ENCODE assay signal across 16 mouse cellular contexts in the genomic region with DNA sequence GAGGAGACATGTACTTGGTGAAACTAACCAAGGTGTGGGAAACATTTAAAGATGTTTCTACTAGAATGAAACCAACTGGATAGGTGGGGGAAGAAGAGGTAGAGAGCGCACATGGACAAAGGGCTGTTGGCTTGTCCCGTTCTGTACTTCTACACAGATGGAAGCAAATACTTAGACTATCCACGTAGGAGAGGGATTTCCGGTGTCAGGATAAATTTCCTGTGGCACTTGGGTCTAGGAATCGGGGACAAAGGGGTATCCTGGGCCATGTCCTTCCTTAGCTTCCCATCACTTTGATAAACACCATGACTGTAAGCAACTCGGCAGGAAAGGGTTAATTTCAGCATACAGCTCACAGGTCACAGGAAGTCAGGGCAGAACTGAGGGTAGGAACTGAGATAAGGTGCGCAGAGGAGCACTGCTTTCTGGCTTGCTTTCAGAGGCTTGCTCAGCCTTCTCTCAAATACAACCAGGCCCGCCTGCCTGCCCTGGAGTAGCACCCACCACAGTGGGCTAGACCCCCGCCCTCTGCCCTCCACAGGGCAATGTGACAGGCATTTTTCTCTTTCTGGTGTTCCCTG. TPM values are rescaled to one million over a fixed set of nuclear protein-coding genes. Genes with fewer than 3 reads are reported as not detected.
DNase-seq lines count a peak whose midpoint lies in the region; ATAC-seq and TF ChIP-seq lines count a peak whose summit lies in the region.
"Had no signal": no experiment of that assay in that cellular context is flagged by ENCODE, and none has a peak within 500 bp of the region (broad histone marks: within the 10 kb centered on the region; RNA-seq: fewer than 3 reads in every experiment).

No protein-coding gene starts in this region.

- H3K4me3 ChIP-seq in heart, postnatal 0 days (ENCODE audit: low read depth, low read length): no peak overlapping the region
- H3K4me3 ChIP-seq in midbrain, embryonic 11.5 days (ENCODE audit: low read depth, low read length): no peak overlapping the region
- H3K4me3 ChIP-seq in midbrain, postnatal 0 days (ENCODE audit: low read depth, low read length): no peak overlapping the region
- H3K4me3 ChIP-seq in liver, embryonic 14.5 days (ENCODE audit: insufficient read depth in 1 of 2, low read depth in 2 of 2, low read length in 2 of 2): no peak overlapping the region
- H3K4me3 ChIP-seq in stomach, embryonic 16.5 days (replicated peaks; ENCODE audit: low read length): no peak overlapping the region
- H3K4me3 ChIP-seq: forebrain, embryonic 15.5 days; hindbrain, embryonic 13.5 days; left cerebral cortex, adult 2 months had no signal

- intact Hi-C loops in heart, postnatal 36 days (cut with DNase I): no loop called here

- TF ChIP-seq CTCF in heart, postnatal 0 days (IDR thresholded peaks at IDR 0.05; ENCODE audit: low read depth): no peak
- no peak for TF ChIP-seq CTCF in midbrain, postnatal 0 days (IDR thresholded peaks at IDR 0.05)
- no peak for TF ChIP-seq CTCF in liver, embryonic 14.5 days (IDR thresholded peaks at IDR 0.05; ENCODE audit: low read depth)

- no peaks in the 10 kb centered on the region for H3K27me3 ChIP-seq in heart, postnatal 0 days (ENCODE audit: control insufficient read depth, insufficient read depth, low read length)
- no peaks in the 10 kb centered on the region for H3K27me3 ChIP-seq in midbrain, embryonic 11.5 days (ENCODE audit: control insufficient read depth, insufficient read depth, low read length)
- no peaks in the 10 kb centered on the region for H3K27me3 ChIP-seq in midbrain, postnatal 0 days (ENCODE audit: insufficient read depth, low read length)
- H3K27me3 ChIP-seq in liver, embryonic 14.5 days (ENCODE audit: control insufficient read depth, insufficient read depth, low read length): no peaks in the 10 kb centered on the region
- H3K27me3 ChIP-seq in stomach, embryonic 16.5 days (ENCODE audit: control insufficient read depth, insufficient read depth, low read length): no peaks in the 10 kb centered on the region
- H3K27me3 ChIP-seq: CH12.LX; forebrain, embryonic 15.5 days; hindbrain, embryonic 13.5 days had no signal

- no peaks in the 10 kb centered on the region for H3K9me3 ChIP-seq in heart, postnatal 0 days (replicated peaks; ENCODE audit: control insufficient read depth, low read length)
- no peaks in the 10 kb centered on the region for H3K9me3 ChIP-seq in midbrain, embryonic 11.5 days (ENCODE audit: control insufficient read depth, low read length)
- H3K9me3 ChIP-seq in midbrain, postnatal 0 days (ENCODE audit: low read length): no peaks in the 10 kb centered on the region
- no peaks in the 10 kb centered on the region for H3K9me3 ChIP-seq in liver, embryonic 14.5 days (ENCODE audit: control insufficient read depth, low read length)
- no peaks in the 10 kb centered on the region for H3K9me3 ChIP-seq in stomach, embryonic 16.5 days (replicated peaks; ENCODE audit: control insufficient read depth, low read length)
- H3K9me3 ChIP-seq: forebrain, embryonic 15.5 days; hindbrain, embryonic 13.5 days had no signal

- TF ChIP-seq EP300 in heart, postnatal 0 days (IDR thresholded peaks at IDR 0.05; ENCODE audit: low read depth): no peak
- no peak for TF ChIP-seq EP300 in liver, embryonic 14.5 days (IDR thresholded peaks at IDR 0.05; ENCODE audit: low read depth)

- peak; percentile 60 for ATAC-seq in heart, postnatal 0 days (ENCODE audit: insufficient read depth, low read depth)
- no peak for ATAC-seq in midbrain, embryonic 11.5 days (ENCODE audit: low FRiP score)
- no peak for ATAC-seq in midbrain, postnatal 0 days (ENCODE audit: low FRiP score)
- ATAC-seq in liver, embryonic 14.5 days (ENCODE audit: insufficient read depth): 0 out of 2 replicates have a peak, but pooled peaks have one; percentile 31
- ATAC-seq in stomach, embryonic 16.5 days (ENCODE audit: insufficient read depth, low FRiP score): peak; percentile 44
- ATAC-seq: forebrain, embryonic 15.5 days; Patski had no signal

- H3K27ac ChIP-seq in heart, postnatal 0 days (ENCODE audit: low read depth): peak overlapping the region; percentile 53; the same call in 1 of the 2 replicates
- no peak overlapping the region for H3K27ac ChIP-seq in midbrain, embryonic 11.5 days (ENCODE audit: low read depth, low read length)
- no peak overlapping the region for H3K27ac ChIP-seq in midbrain, postnatal 0 days (ENCODE audit: low read depth, low read length)
- no peak overlapping the region for H3K27ac ChIP-seq in liver, embryonic 14.5 days
- H3K27ac ChIP-seq in stomach, embryonic 16.5 days (ENCODE audit: low read length): no peak overlapping the region
- H3K27ac ChIP-seq: forebrain, embryonic 15.5 days; hindbrain, embryonic 13.5 days; left cerebral cortex, adult 2 months had no signal

- DNase-seq in heart, postnatal 0 days (ENCODE audit: low spot score): peak; percentile 26
- no peak for DNase-seq in heart, postnatal 36 days
- peak; percentile 26 for DNase-seq in midbrain, embryonic 11.5 days (ENCODE audit: low spot score, missing footprints)
- DNase-seq in midbrain, postnatal 0 days (ENCODE audit: low spot score): no peak
- DNase-seq in liver, embryonic 14.5 days (ENCODE audit: low read depth in 3 of 3, low spot score in 3 of 3): no peak
- DNase-seq in spleen, postnatal 14 days (ENCODE audit: low spot score in 2 of 2): no peak
- DNase-seq: cerebellum, postnatal 36 days; kidney, adult 9 months had no signal

- peaks cover 4% of the 10 kb centered on the region; the same call in 1 of the 2 replicates for H3K36me3 ChIP-seq in heart, postnatal 0 days (replicated peaks; ENCODE audit: control insufficient read depth, insufficient read depth, low read length)
- no peaks in the 10 kb centered on the region for H3K36me3 ChIP-seq in midbrain, embryonic 11.5 days (ENCODE audit: control insufficient read depth, insufficient read depth, low read length)
- H3K36me3 ChIP-seq in midbrain, postnatal 0 days (ENCODE audit: insufficient read depth, low read length): peaks cover 2% of the 10 kb centered on the region; the same call in 1 of the 2 replicates
- H3K36me3 ChIP-seq in liver, embryonic 14.5 days (replicated peaks; ENCODE audit: control insufficient read depth, insufficient read depth, low read depth): no peaks in the 10 kb centered on the region
- no peaks in the 10 kb centered on the region for H3K36me3 ChIP-seq in stomach, embryonic 16.5 days (ENCODE audit: control insufficient read depth, insufficient read depth, low read length)

- no peak overlapping the region for H3K4me2 ChIP-seq in heart, postnatal 0 days (ENCODE audit: low read depth, low read length)
- no peak overlapping the region for H3K4me2 ChIP-seq in midbrain, embryonic 11.5 days
- H3K4me2 ChIP-seq in midbrain, postnatal 0 days (ENCODE audit: low read depth, low read length, poor library complexity, severe bottlenecking): no peak overlapping the region
- no peak overlapping the region for H3K4me2 ChIP-seq in liver, embryonic 14.5 days (ENCODE audit: low read depth)
- no peak overlapping the region for H3K4me2 ChIP-seq in stomach, embryonic 16.5 days (ENCODE audit: low read depth, low read length)
- H3K4me2 ChIP-seq: forebrain, embryonic 15.5 days; hindbrain, embryonic 13.5 days had no signal

- 40% methylated on average over 9 of the region's 9 CpGs for WGBS in heart, postnatal 0 days
- 74% methylated on average over 9 of the region's 9 CpGs for WGBS in midbrain, embryonic 11.5 days
- WGBS in midbrain, postnatal 0 days: 80% methylated on average over 9 of the region's 9 CpGs
- WGBS in liver, embryonic 14.5 days (ENCODE audit: insufficient replicate concordance): 20% methylated on average over 9 of the region's 9 CpGs
- 57% methylated on average over 9 of the region's 9 CpGs for WGBS in stomach, embryonic 16.5 days

- no peak overlapping the region for H3K9ac ChIP-seq in heart, postnatal 0 days (replicated peaks; ENCODE audit: low read depth, low read length)
- no peak overlapping the region for H3K9ac ChIP-seq in midbrain, embryonic 11.5 days (ENCODE audit: low read length)
- no peak overlapping the region for H3K9ac ChIP-seq in midbrain, postnatal 0 days (replicated peaks; ENCODE audit: low read length, poor library complexity, severe bottlenecking)
- no peak overlapping the region for H3K9ac ChIP-seq in liver, embryonic 14.5 days (replicated peaks)
- H3K9ac ChIP-seq in stomach, embryonic 16.5 days (ENCODE audit: low read length): no peak overlapping the region
- H3K9ac ChIP-seq: forebrain, embryonic 15.5 days; hindbrain, embryonic 13.5 days had no signal

- H3K4me1 ChIP-seq in heart, postnatal 0 days (ENCODE audit: control insufficient read depth, insufficient read depth): peaks cover 16% of the 10 kb centered on the region
- no peaks in the 10 kb centered on the region for H3K4me1 ChIP-seq in midbrain, embryonic 11.5 days (ENCODE audit: control insufficient read depth, insufficient read depth, low read length)
- no peaks in the 10 kb centered on the region for H3K4me1 ChIP-seq in midbrain, postnatal 0 days (ENCODE audit: insufficient read depth, low read length)
- peaks cover 0 to 11% of the 10 kb centered on the region in 2 experiments; a peak in 2 of 4 replicates for H3K4me1 ChIP-seq in liver, embryonic 14.5 days (replicated peaks; ENCODE audit: control insufficient read depth in 2 of 2, insufficient read depth in 2 of 2, low read length in 1 of 2)
- H3K4me1 ChIP-seq in stomach, embryonic 16.5 days (ENCODE audit: control insufficient read depth, insufficient read depth, low read length): no peaks in the 10 kb centered on the region; the same call in 1 of the 2 replicates
- H3K4me1 ChIP-seq: forebrain, embryonic 15.5 days; hindbrain, embryonic 13.5 days had no signal

RNA-seq across cellular contexts. Expression of a gene that starts 1.4 kb away (rescaled TPM):
- 1.6 TPM in 1 of 2 replicates, not detected in the other for total RNA-seq in heart, postnatal 0 days (2014; rRNA removed; ENCODE audit: low replicate concordance)
- polyA plus RNA-seq in heart, postnatal 0 days (2015; fragmentation: Nextera tagmentation; extraction: Ambion mirVana): not detected in 2 replicates
- total RNA-seq in heart, postnatal 36 days (2021): not detected
- polyA plus RNA-seq in midbrain, embryonic 11.5 days (2014; fragmentation: Nextera tagmentation; extraction: Ambion mirVana): not detected in 2 replicates
- 0.14 and 0.93 TPM in 2 replicates for total RNA-seq in midbrain, postnatal 0 days (2014; rRNA removed)
- polyA plus RNA-seq in midbrain, postnatal 0 days (2015; fragmentation: Nextera tagmentation; extraction: Ambion mirVana): 0.38 TPM in 1 of 2 replicates, not detected in the other
- polyA plus RNA-seq in liver, embryonic 14.5 days (2012; rRNA removed): not detected in 2 replicates
- polyA plus RNA-seq in liver, embryonic 14.5 days (2014; fragmentation: Nextera tagmentation; extraction: Ambion mirVana): not detected in 2 replicates
- 0.12 and 0.14 TPM in 2 replicates for polyA plus RNA-seq in stomach, embryonic 16.5 days (2015; fragmentation: Nextera tagmentation; extraction: Ambion mirVana)
- total RNA-seq: adrenal gland, adult 18-20 months; CH12.LX; gastrocnemius, adult 8-10 months; left cerebral cortex, adult 2 months had no signal
- polyA plus RNA-seq: forebrain, embryonic 15.5 days; hindbrain, embryonic 13.5 days had no signal

RNA-seq across cellular contexts. Expression of a gene that starts 23.6 kb away (rescaled TPM):
- total RNA-seq in heart, postnatal 0 days (2014; rRNA removed; ENCODE audit: low replicate concordance): 2.4 and 4.3 TPM in 2 replicates
- 8.2 and 8.6 TPM in 2 replicates for polyA plus RNA-seq in heart, postnatal 0 days (2015; fragmentation: Nextera tagmentation; extraction: Ambion mirVana)
- total RNA-seq in heart, postnatal 36 days (2021): 10 to 100 TPM in 1 of 2 experiments, 1 to 10 TPM in 1; 7.6 to 11.0 TPM
- 20.7 and 24.1 TPM in 2 replicates for polyA plus RNA-seq in midbrain, embryonic 11.5 days (2014; fragmentation: Nextera tagmentation; extraction: Ambion mirVana)
- 4.6 and 4.9 TPM in 2 replicates for total RNA-seq in midbrain, postnatal 0 days (2014; rRNA removed)
- polyA plus RNA-seq in midbrain, postnatal 0 days (2015; fragmentation: Nextera tagmentation; extraction: Ambion mirVana): 10.7 and 15.1 TPM in 2 replicates
- polyA plus RNA-seq in liver, embryonic 14.5 days (2012; rRNA removed): 3.3 and 4.1 TPM in 2 replicates
- 2.5 and 3.8 TPM in 2 replicates for polyA plus RNA-seq in liver, embryonic 14.5 days (2014; fragmentation: Nextera tagmentation; extraction: Ambion mirVana)
- polyA plus RNA-seq in stomach, embryonic 16.5 days (2015; fragmentation: Nextera tagmentation; extraction: Ambion mirVana): 13.6 and 15.8 TPM in 2 replicates

RNA-seq across cellular contexts. Expression of a gene that starts 24.0 kb away (rescaled TPM):
- total RNA-seq in heart, postnatal 0 days (2014; rRNA removed; ENCODE audit: low replicate concordance): 4.9 and 5.1 TPM in 2 replicates
- polyA plus RNA-seq in heart, postnatal 0 days (2015; fragmentation: Nextera tagmentation; extraction: Ambion mirVana): 4.0 and 4.2 TPM in 2 replicates
- total RNA-seq in heart, postnatal 36 days (2021): 1 to 10 TPM; 5.5 to 6.6 TPM
- polyA plus RNA-seq in midbrain, embryonic 11.5 days (2014; fragmentation: Nextera tagmentation; extraction: Ambion mirVana): 8.7 and 9.7 TPM in 2 replicates
- total RNA-seq in midbrain, postnatal 0 days (2014; rRNA removed): 13.1 and 16.9 TPM in 2 replicates
- polyA plus RNA-seq in midbrain, postnatal 0 days (2015; fragmentation: Nextera tagmentation; extraction: Ambion mirVana): 8.0 and 9.0 TPM in 2 replicates
- polyA plus RNA-seq in liver, embryonic 14.5 days (2012; rRNA removed): 2.9 and 3.3 TPM in 2 replicates
- 3.5 and 4.1 TPM in 2 replicates for polyA plus RNA-seq in liver, embryonic 14.5 days (2014; fragmentation: Nextera tagmentation; extraction: Ambion mirVana)
- polyA plus RNA-seq in stomach, embryonic 16.5 days (2015; fragmentation: Nextera tagmentation; extraction: Ambion mirVana): 11.8 and 13.4 TPM in 2 replicates

Comparison
In these comparisons a context has a peak if more than half of its experiments do, and no peak if none do; other contexts are left out.
1. DNase-seq: peak in heart, postnatal 0 days (single experiment) and midbrain, embryonic 11.5 days (single experiment); none in heart, postnatal 36 days (0 of 2), midbrain, postnatal 0 days (single experiment), liver, embryonic 14.5 days (0 of 3) and spleen, postnatal 14 days (0 of 2).
2. ATAC-seq: peak in heart, postnatal 0 days (single experiment), liver, embryonic 14.5 days (single experiment) and stomach, embryonic 16.5 days (single experiment); none in midbrain, embryonic 11.5 days (single experiment) and midbrain, postnatal 0 days (single experiment).